Mouse (Mus musculus): ENCODE results near the gene Akr1c13. TPM values are rescaled to one million over a fixed set of nuclear protein-coding genes. Genes with fewer than 3 reads are reported as not detected.
A peak's percentile ranks its signal among the peaks of the same experiment; 100 is the strongest.
"Not testable (repeated sequence)": the region's sequence is repeated elsewhere in the genome, so short reads cannot be mapped to it uniquely, and the experiment has no call there.

The Akr1c13 gene
- polyA plus RNA-seq, 1 experiment: not detected

GRCm38 (mm10) chr13:4192511-4192910 lies 1.6 kb downstream of the Akr1c13 start:
- Histone ChIP-seq H3K27ac (ENCODE audit: insufficient read depth, low read length) (no peak overlapping the region), H3K36me3 (ENCODE audit: control insufficient read depth, insufficient read depth, low read length, poor library complexity, severe bottlenecking) (no peaks in the 10 kb centered on the region), H3K4me3 (ENCODE audit: low read depth, low read length) (no peak overlapping the region), H3K9me3 (replicated peaks; ENCODE audit: control insufficient read depth, insufficient read depth, low read length, poor library complexity, severe bottlenecking) (no peaks in the 10 kb centered on the region), H3K4me1 (ENCODE audit: control insufficient read depth, insufficient read depth, low read length) (no peaks in the 10 kb centered on the region), H3K27me3 (ENCODE audit: control insufficient read depth, insufficient read depth, low read length, poor library complexity, severe bottlenecking) (no peaks in the 10 kb centered on the region), H3K9ac (ENCODE audit: low read depth, poor library complexity, severe bottlenecking) (no peak overlapping the region)
- no peak for TF ChIP-seq POLR2A (IDR thresholded peaks at IDR 0.05; ENCODE audit: insufficient read depth, low read length)
- no peak for TF ChIP-seq EP300 (IDR thresholded peaks at IDR 0.05; ENCODE audit: insufficient read depth, low read depth, low read length)
- TF ChIP-seq CTCF (IDR thresholded peaks at IDR 0.05; ENCODE audit: low read depth, low read length): no peak

- no peak overlapping the region for H3K9ac ChIP-seq (ENCODE audit: low read depth, poor library complexity, severe bottlenecking)
- no peaks in the 10 kb centered on the region for H3K4me1 ChIP-seq (ENCODE audit: control insufficient read depth, insufficient read depth, low read length)
- no peak overlapping the region for H3K4me3 ChIP-seq (ENCODE audit: low read depth, low read length)
- no peaks in the 10 kb centered on the region for H3K36me3 ChIP-seq (ENCODE audit: control insufficient read depth, insufficient read depth, low read length, poor library complexity, severe bottlenecking)
- no peaks in the 10 kb centered on the region for H3K27me3 ChIP-seq (ENCODE audit: control insufficient read depth, insufficient read depth, low read length, poor library complexity, severe bottlenecking)
- no peaks in the 10 kb centered on the region for H3K9me3 ChIP-seq (replicated peaks; ENCODE audit: control insufficient read depth, insufficient read depth, low read length, poor library complexity, severe bottlenecking)
- no peak overlapping the region for H3K27ac ChIP-seq (ENCODE audit: insufficient read depth, low read length)
- no peak for TF ChIP-seq POLR2A (IDR thresholded peaks at IDR 0.05; ENCODE audit: insufficient read depth, low read length)
- no peak for TF ChIP-seq CTCF (IDR thresholded peaks at IDR 0.05; ENCODE audit: low read depth, low read length)
- TF ChIP-seq EP300 (IDR thresholded peaks at IDR 0.05; ENCODE audit: insufficient read depth, low read depth, low read length): no peak
Observed at GRCm38 (mm10) chr13:4206147-4206903, 15.4 kb downstream of the Akr1c13 start.

- Histone ChIP-seq H3K27me3 (ENCODE audit: control insufficient read depth, insufficient read depth, low read length, poor library complexity, severe bottlenecking) (no peaks in the 10 kb centered on the region), H3K9ac (ENCODE audit: low read depth, poor library complexity, severe bottlenecking) (no peak overlapping the region), H3K4me1 (ENCODE audit: control insufficient read depth, insufficient read depth, low read length) (no peaks in the 10 kb centered on the region), H3K4me3 (ENCODE audit: low read depth, low read length) (no peak overlapping the region), H3K27ac (ENCODE audit: insufficient read depth, low read length) (no peak overlapping the region), H3K36me3 (ENCODE audit: control insufficient read depth, insufficient read depth, low read length, poor library complexity, severe bottlenecking) (no peaks in the 10 kb centered on the region), H3K9me3 (replicated peaks; ENCODE audit: control insufficient read depth, insufficient read depth, low read length, poor library complexity, severe bottlenecking) (peaks cover 12% of the 10 kb centered on the region)
- TF ChIP-seq EP300 (IDR thresholded peaks at IDR 0.05; ENCODE audit: insufficient read depth, low read depth, low read length) (no peak), CTCF (IDR thresholded peaks at IDR 0.05; ENCODE audit: low read depth, low read length) (no peak)
Observed at GRCm38 (mm10) chr13:4211560-4212299, 20.8 kb downstream of the Akr1c13 start.

- H3K27ac ChIP-seq (ENCODE audit: insufficient read depth, low read length): no peak overlapping the region
- no peaks in the 10 kb centered on the region for H3K36me3 ChIP-seq (ENCODE audit: control insufficient read depth, insufficient read depth, low read length, poor library complexity, severe bottlenecking)
- H3K27me3 ChIP-seq (ENCODE audit: control insufficient read depth, insufficient read depth, low read length, poor library complexity, severe bottlenecking): no peaks in the 10 kb centered on the region
- no peak for TF ChIP-seq CTCF (IDR thresholded peaks at IDR 0.05; ENCODE audit: low read depth, low read length)
- TF ChIP-seq POLR2A (IDR thresholded peaks at IDR 0.05; ENCODE audit: insufficient read depth, low read length): no peak
- TF ChIP-seq EP300 (IDR thresholded peaks at IDR 0.05; ENCODE audit: insufficient read depth, low read depth, low read length): no peak
- H3K9me3 ChIP-seq (replicated peaks; ENCODE audit: control insufficient read depth, insufficient read depth, low read length, poor library complexity, severe bottlenecking): peaks cover 18% of the 10 kb centered on the region
- no peaks in the 10 kb centered on the region for H3K4me1 ChIP-seq (ENCODE audit: control insufficient read depth, insufficient read depth, low read length)
- H3K4me3 ChIP-seq (ENCODE audit: low read depth, low read length): no peak overlapping the region
- H3K9ac ChIP-seq (ENCODE audit: low read depth, poor library complexity, severe bottlenecking): no peak overlapping the region
Observed at GRCm38 (mm10) chr13:4212309-4212708, 21.4 kb downstream of the Akr1c13 start.

- H3K27ac ChIP-seq (ENCODE audit: insufficient read depth, low read length): 0 out of 2 replicates have a peak overlapping the region, but pooled peaks have one; percentile 24
- not testable (repeated sequence) for H3K4me1 ChIP-seq (ENCODE audit: control insufficient read depth, insufficient read depth, low read length); H3K9ac ChIP-seq (ENCODE audit: low read depth, poor library complexity, severe bottlenecking); H3K27me3 ChIP-seq (ENCODE audit: control insufficient read depth, insufficient read depth, low read length, poor library complexity, severe bottlenecking); H3K36me3 ChIP-seq (ENCODE audit: control insufficient read depth, insufficient read depth, low read length, poor library complexity, severe bottlenecking); H3K4me3 ChIP-seq (ENCODE audit: low read depth, low read length)
- peaks cover 18% of the 10 kb centered on the region for H3K9me3 ChIP-seq (replicated peaks; ENCODE audit: control insufficient read depth, insufficient read depth, low read length, poor library complexity, severe bottlenecking)
Observed at GRCm38 (mm10) chr13:4215496-4215895, 24.5 kb downstream of the Akr1c13 start.

- 0 out of 2 replicates have a peak, but pooled peaks cover 3% of the 10 kb centered on the region for H3K9me3 ChIP-seq (replicated peaks; ENCODE audit: control insufficient read depth, insufficient read depth, low read length, poor library complexity, severe bottlenecking)
- H3K4me1 ChIP-seq (ENCODE audit: control insufficient read depth, insufficient read depth, low read length): no peaks in the 10 kb centered on the region
- no peak within 1 kb of the TSS for H3K27ac ChIP-seq (ENCODE audit: insufficient read depth, low read length)
- H3K27me3 ChIP-seq (ENCODE audit: control insufficient read depth, insufficient read depth, low read length, poor library complexity, severe bottlenecking): no peaks in the 10 kb centered on the region
- H3K36me3 ChIP-seq (ENCODE audit: control insufficient read depth, insufficient read depth, low read length, poor library complexity, severe bottlenecking): no peaks in the 10 kb centered on the region
- TF ChIP-seq EP300 (IDR thresholded peaks at IDR 0.05; ENCODE audit: insufficient read depth, low read depth, low read length): no peak
- no peak for TF ChIP-seq CTCF (IDR thresholded peaks at IDR 0.05; ENCODE audit: low read depth, low read length)
- TF ChIP-seq POLR2A (IDR thresholded peaks at IDR 0.05; ENCODE audit: insufficient read depth, low read length): no peak
- no peak within 1 kb of the TSS for H3K9ac ChIP-seq (ENCODE audit: low read depth, poor library complexity, severe bottlenecking)
- no peak within 1 kb of the TSS for H3K4me3 ChIP-seq (ENCODE audit: low read depth, low read length)
Observed at GRCm38 (mm10) chr13:4228441-4228840, 37.5 kb downstream of the Akr1c13 start, which contains the start of gene Akr1c19. Gene Akr1c19 (plus strand): TSS chr13:4228700.
